Mouse (Mus musculus) ES-E14 (cell line): ENCODE data around the gene Sdsl. TPM values are rescaled to one million over a fixed set of nuclear protein-coding genes. Genes with fewer than 3 reads are reported as not detected.

ENCODE experiments used
- DNase-seq: peaks from one replicate; pipeline ENCODE4 v3.0.0-alpha.2; 2013; ENCODE audit warnings: low read depth, low spot score
- H3K27ac ChIP-seq: 2 replicates; pipeline ENCODE4 v1.5.1; 2012; ENCODE audit warnings: low read depth, mild to moderate bottlenecking, low read length, moderate library complexity, mixed read lengths; ENCODE audit not compliant: poor library complexity, insufficient read depth, severe bottlenecking
- H3K36me3 ChIP-seq: 2 replicates; pipeline ENCODE4 v1.6.1; 2012; ENCODE audit warnings: mild to moderate bottlenecking, low read length, moderate library complexity, mixed read lengths; ENCODE audit not compliant: control insufficient read depth, poor library complexity, insufficient read depth, severe bottlenecking
- H3K4me1 ChIP-seq, 2 experiments: fragments of 150-350 bp in 1 of 2; sonication (generic) in 1 of 2; 2 replicates each; pipeline ENCODE4 v1.6.1; 2012; ENCODE audit warnings: low read length in 2 of 2, mild to moderate bottlenecking in 1 of 2, mixed read lengths in 1 of 2; ENCODE audit not compliant: control insufficient read depth in 2 of 2, insufficient read depth in 2 of 2, poor library complexity in 1 of 2
- H3K4me3 ChIP-seq, 2 experiments: fragments of 150-350 bp in 1 of 2; sonication (generic) in 1 of 2; 2 replicates each; pipeline ENCODE4 v1.5.1; 2012; ENCODE audit warnings: low read length in 2 of 2, low read depth in 1 of 2, mild to moderate bottlenecking in 1 of 2, mixed read lengths in 1 of 2; ENCODE audit not compliant: insufficient read depth in 1 of 2, poor library complexity in 1 of 2, severe bottlenecking in 1 of 2
- H3K9ac ChIP-seq: 2 replicates; pipeline ENCODE4 v1.6.1; 2012; ENCODE audit warnings: low read depth, mild to moderate bottlenecking, low read length, mixed read lengths; ENCODE audit not compliant: poor library complexity, insufficient read depth, severe bottlenecking
- H3K9me3 ChIP-seq: fragments of 150-350 bp; sonication (generic); 2 replicates; pipeline ENCODE4 v1.6.1; 2012; ENCODE audit warnings: low read depth, mild to moderate bottlenecking, low read length; ENCODE audit not compliant: control insufficient read depth, insufficient read depth
- CHD2 ChIP-seq: IDR thresholded peaks from 2 replicates; pipeline ENCODE4 v1.6.1; 2014; ENCODE audit warnings: mild to moderate bottlenecking, low read depth, low read length, inconsistent platforms
- HCFC1 ChIP-seq: IDR thresholded peaks from 2 replicates; pipeline ENCODE4 v1.6.1; 2012; ENCODE audit warnings: low read length, inconsistent platforms, borderline replicate concordance; ENCODE audit not compliant: insufficient read depth
- MAFK ChIP-seq: IDR thresholded peaks from 2 replicates; pipeline ENCODE4 v1.6.1; 2014; ENCODE audit warnings: mild to moderate bottlenecking, low read depth, low read length, inconsistent platforms; ENCODE audit not compliant: insufficient read depth
- ZC3H11A ChIP-seq: IDR thresholded peaks from 2 replicates; pipeline ENCODE4 v1.6.1; 2012; ENCODE audit warnings: low read depth, mild to moderate bottlenecking, inconsistent platforms, low read length, borderline replicate concordance
- ZNF384 ChIP-seq: IDR thresholded peaks from 2 replicates; pipeline ENCODE4 v1.6.1; 2012; ENCODE audit warnings: low read depth, low read length, inconsistent platforms
- in situ Hi-C, 2 experiments: fragments of 600-800 bp; cut with MboI; formaldehyde crosslinking; loops; one replicate each; pipeline ENCODE4 v1.15.1; 2025; ENCODE audit warnings: low sequenced_read_pairs in 2 of 2, inconsistent platforms in 1 of 2; ENCODE audit not compliant: unreplicated experiment in 2 of 2
- total RNA-seq: library from RNA; depleted of rRNA; stranded (reverse); fragments of 300-350 nt; gene quantifications from 2 replicates; pipeline ENCODE4 v1.2.3, GENCODE M21; 2012

Sdsl gene
- total RNA-seq, 1 experiment = 0.67 TPM

DNA sequence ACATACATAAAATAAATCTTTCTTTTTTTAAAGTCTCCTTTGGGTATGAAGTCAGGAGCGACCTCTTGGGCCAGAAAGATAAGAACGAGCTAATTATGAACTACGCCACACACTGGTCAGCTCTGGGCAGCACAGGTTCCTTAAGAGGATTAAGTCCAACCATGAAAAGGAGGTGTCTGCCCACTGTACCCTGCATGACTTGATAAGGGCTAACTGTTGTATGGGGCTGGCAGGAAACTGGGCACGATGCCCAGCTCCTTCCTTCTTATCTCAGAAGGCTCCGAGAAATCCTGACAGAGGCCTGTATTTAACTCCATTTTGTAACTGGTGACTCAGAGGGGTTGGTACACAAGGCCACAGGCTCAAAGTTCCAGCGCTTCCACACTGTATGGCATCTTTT is 6.8 kb downstream of the Sdsl start:
- no peaks in the 10 kb centered on the region for H3K9me3 ChIP-seq
- in situ Hi-C loops = no loop called here
- DNase-seq = no peak
- no peak for TF ChIP-seq HCFC1
- no peak for TF ChIP-seq CHD2
- TF ChIP-seq ZC3H11A = no peak
- TF ChIP-seq MAFK = no peak
- no peak for TF ChIP-seq ZNF384
- H3K4me1 ChIP-seq = no peaks in the 10 kb centered on the region
- H3K36me3 ChIP-seq = no peaks in the 10 kb centered on the region
- no peak overlapping the region for H3K4me3 ChIP-seq
- H3K27ac ChIP-seq = no peak overlapping the region
- H3K9ac ChIP-seq = no peak overlapping the region

DNA sequence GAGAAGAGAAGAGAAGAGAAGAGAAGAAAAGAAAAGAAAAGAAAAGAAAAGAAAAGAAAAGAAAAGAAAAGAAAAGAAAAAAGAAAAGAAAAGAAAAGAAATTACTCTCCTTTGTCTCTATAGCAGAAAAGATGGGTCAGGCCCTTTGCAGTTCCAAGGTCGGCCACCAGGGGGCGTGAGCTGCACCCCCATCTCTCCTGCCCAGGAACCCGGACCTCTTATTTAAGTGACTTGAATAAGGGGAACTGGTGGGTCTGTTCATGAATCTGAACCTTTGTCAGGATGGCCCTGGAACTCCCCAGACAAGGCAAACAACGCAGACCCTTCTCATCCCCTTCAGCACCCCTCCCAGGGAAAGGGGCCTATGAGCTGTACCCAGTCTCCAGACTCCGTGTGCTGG is 7.5 kb downstream of the Sdsl start:
- no peak for DNase-seq
- Histone ChIP-seq H3K36me3 (no peaks in the 10 kb centered on the region), H3K9me3 (no peaks in the 10 kb centered on the region), H3K27ac (no peak overlapping the region), H3K4me1 (no peaks in the 10 kb centered on the region), H3K9ac (no peak overlapping the region), H3K4me3 (no peak overlapping the region)
- in situ Hi-C loops = no loop called here
- no peak for TF ChIP-seq ZC3H11A
- no peak for TF ChIP-seq ZNF384
- no peak for TF ChIP-seq CHD2
- TF ChIP-seq HCFC1 = no peak
- TF ChIP-seq MAFK = no peak

- H3K27ac ChIP-seq = no peak overlapping the region
- H3K9me3 ChIP-seq = no peaks in the 10 kb centered on the region
- in situ Hi-C loops = no loop called here
- H3K36me3 ChIP-seq = no peaks in the 10 kb centered on the region
- H3K4me1 ChIP-seq = peaks cover 0 to 1% of the 10 kb centered on the region in 2 experiments; a peak in 1 of 4 replicates
- H3K9ac ChIP-seq = no peak overlapping the region
- no peak for TF ChIP-seq MAFK
- peak; percentile 45; the same call in 1 of the 2 replicates for TF ChIP-seq ZC3H11A
- peak; percentile 78 for DNase-seq
- no peak overlapping the region for H3K4me3 ChIP-seq
Observed at GRCm38 (mm10) chr5:120464321-120464720, 8.3 kb downstream of the Sdsl start.

- in situ Hi-C loops = no loop called here
- H3K27ac ChIP-seq = no peak overlapping the region; the same call in 1 of the 2 replicates
- H3K9ac ChIP-seq = no peak overlapping the region
- no peak overlapping the region for H3K4me3 ChIP-seq
- DNase-seq = no peak
- TF ChIP-seq ZC3H11A = no peak
- no peak for TF ChIP-seq ZNF384
- TF ChIP-seq CHD2 = no peak
- no peak for TF ChIP-seq MAFK
- no peak for TF ChIP-seq HCFC1
- H3K4me1 ChIP-seq = peaks cover 0 to 9% of the 10 kb centered on the region in 2 experiments; a peak in 2 of 4 replicates
- no peaks in the 10 kb centered on the region for H3K9me3 ChIP-seq
- no peaks in the 10 kb centered on the region for H3K36me3 ChIP-seq
Observed at GRCm38 (mm10) chr5:120461902-120462301, 10.7 kb downstream of the Sdsl start.

- TF ChIP-seq CHD2 (no peak), HCFC1 (no peak), MAFK (no peak), ZC3H11A (no peak), ZNF384 (no peak)
- no peaks in the 10 kb centered on the region for H3K36me3 ChIP-seq
- no peak for DNase-seq
- peaks cover 3 to 13% of the 10 kb centered on the region in 2 experiments; a peak in 3 of 4 replicates for H3K4me1 ChIP-seq
- no peaks in the 10 kb centered on the region for H3K9me3 ChIP-seq
- no peak overlapping the region for H3K4me3 ChIP-seq
- H3K9ac ChIP-seq = no peak overlapping the region
- in situ Hi-C loops = no loop called here
- no peak overlapping the region; the same call in 1 of the 2 replicates for H3K27ac ChIP-seq
Observed at GRCm38 (mm10) chr5:120459133-120459532, 13.5 kb downstream of the Sdsl start.
